Mouse (Mus musculus): Measurements from ENCODE around the gene Hoxb13. TPM values are rescaled to one million over a fixed set of nuclear protein-coding genes. Genes with fewer than 3 reads are reported as not detected.

The Hoxb13 gene
- polyA plus RNA-seq, 1 experiment from 2014 or later, result not detected

DNA sequence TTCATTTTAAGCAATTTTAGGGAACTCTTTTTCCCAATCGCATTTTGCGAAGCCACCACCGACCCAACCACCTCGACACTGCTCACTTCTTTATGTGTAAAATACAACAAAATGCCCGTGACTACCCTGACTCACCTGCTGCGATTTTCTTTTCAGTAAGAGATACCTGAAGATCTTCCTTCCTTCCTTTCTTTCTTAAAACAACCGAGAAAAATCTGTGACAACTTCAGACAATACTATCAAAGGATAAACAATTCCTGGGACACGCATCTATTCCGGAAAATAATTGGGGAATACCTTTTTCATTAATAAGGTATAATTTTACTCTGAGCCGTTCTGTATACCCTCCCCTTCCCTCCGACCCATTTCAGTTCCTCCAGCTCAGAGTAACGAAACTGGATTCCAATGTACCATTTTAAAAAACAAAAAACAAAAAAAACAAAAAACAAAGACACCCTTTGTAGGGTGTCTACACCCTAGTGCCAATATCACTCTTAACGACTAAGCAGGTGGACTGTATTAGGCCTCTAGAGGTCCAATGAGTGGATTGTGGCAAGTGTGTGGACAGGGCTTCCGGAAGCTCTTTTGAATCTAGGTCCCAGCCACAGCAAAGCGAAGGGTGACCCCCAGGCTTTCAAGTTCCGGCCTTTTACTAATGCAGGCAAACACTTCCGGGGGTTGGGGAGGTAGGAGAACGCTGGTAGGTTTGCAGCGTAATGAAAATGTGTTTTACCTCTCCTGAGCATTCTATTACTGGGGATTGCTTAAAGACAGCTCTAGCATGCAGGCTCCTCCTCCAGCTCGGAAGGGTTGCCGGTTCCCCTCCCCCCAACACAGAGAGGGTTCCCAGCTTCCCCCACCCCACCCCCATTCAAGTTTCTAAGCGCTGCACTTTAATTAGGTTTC is 5.3 kb downstream of the Hoxb13 start:
- TF ChIP-seq CTCF (IDR thresholded peaks at IDR 0.05; ENCODE audit: low read depth), result no peak
- no peak for DNase-seq
- no peaks in the 10 kb centered on the region for H3K4me1 ChIP-seq (ENCODE audit: insufficient read depth)
- H3K9ac ChIP-seq, result no peak overlapping the region
- H3K4me3 ChIP-seq (ENCODE audit: low read depth, low read length), result no peak overlapping the region
- H3K36me3 ChIP-seq (ENCODE audit: insufficient read depth), result no peaks in the 10 kb centered on the region
- no peaks in the 10 kb centered on the region for H3K9me3 ChIP-seq (ENCODE audit: low read depth, low read length)
- no peak overlapping the region for H3K4me2 ChIP-seq
- H3K27ac ChIP-seq (ENCODE audit: low read depth), result no peak overlapping the region
- 5% methylated on average over 22 of the region's 22 CpGs for WGBS
- ATAC-seq (ENCODE audit: insufficient read depth), result no peak
- H3K27me3 ChIP-seq (ENCODE audit: insufficient read depth, low read length), result peaks cover 100% of the 10 kb centered on the region

DNA sequence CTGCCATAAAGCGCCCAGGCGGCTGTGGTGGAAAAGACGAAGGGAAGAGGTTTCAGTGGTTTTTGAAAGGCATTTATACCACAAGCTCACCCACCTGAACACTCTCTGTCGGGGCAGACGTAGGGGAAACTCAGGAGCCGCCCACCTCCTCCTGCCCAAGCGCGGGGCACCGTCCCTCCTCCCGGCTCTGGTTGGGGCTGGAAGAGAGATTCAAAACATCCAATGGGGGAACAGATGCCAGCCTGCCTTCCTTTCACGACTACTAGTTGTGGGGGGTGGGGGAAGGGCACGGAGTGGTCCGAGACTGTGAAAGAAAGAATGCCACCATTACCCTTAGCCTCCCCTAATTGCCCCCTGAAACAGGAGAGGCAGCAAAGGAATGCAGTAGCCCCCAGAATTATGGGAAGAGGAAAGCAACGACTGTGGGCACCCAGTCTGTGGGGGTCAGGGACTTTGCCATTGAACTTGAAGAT is 6.1 kb downstream of the Hoxb13 start:
- Histone ChIP-seq H3K4me2 (no peak overlapping the region), H3K27ac (ENCODE audit: low read depth) (no peak overlapping the region), H3K9me3 (ENCODE audit: low read depth, low read length) (no peaks in the 10 kb centered on the region), H3K36me3 (ENCODE audit: insufficient read depth) (no peaks in the 10 kb centered on the region), H3K27me3 (ENCODE audit: insufficient read depth, low read length) (peaks cover 100% of the 10 kb centered on the region), H3K4me1 (ENCODE audit: insufficient read depth) (no peaks in the 10 kb centered on the region), H3K4me3 (ENCODE audit: low read depth, low read length) (no peak overlapping the region), H3K9ac (no peak overlapping the region)
- no peak for TF ChIP-seq CTCF (IDR thresholded peaks at IDR 0.05; ENCODE audit: low read depth)
- WGBS, result 2% methylated on average over 14 of the region's 14 CpGs
- ATAC-seq (ENCODE audit: insufficient read depth) (no peak), DNase-seq (no peak)

DNA sequence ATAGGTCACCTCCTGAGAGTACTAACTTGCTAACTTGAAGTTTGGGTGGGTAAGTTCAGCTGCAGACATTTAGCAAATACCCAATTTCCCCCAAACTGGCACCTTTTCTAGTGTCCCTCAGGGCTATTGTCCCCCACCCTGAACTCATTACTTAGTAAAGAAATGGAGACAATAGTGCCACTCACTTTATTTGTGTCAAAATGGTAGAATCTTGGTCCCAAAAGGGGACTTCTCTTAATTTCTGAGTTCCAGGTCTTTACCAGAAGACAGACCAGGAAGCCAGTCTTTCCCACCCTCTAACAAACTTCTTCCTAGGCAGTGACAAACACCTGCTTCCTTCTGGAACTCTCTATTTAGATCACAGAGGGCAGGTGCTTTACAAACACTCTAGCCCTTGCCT is 7.6 kb downstream of the Hoxb13 start:
- no peaks in the 10 kb centered on the region for H3K4me1 ChIP-seq (ENCODE audit: insufficient read depth)
- no peak overlapping the region for H3K9ac ChIP-seq
- H3K4me3 ChIP-seq (ENCODE audit: low read depth, low read length), result no peak overlapping the region
- no peak overlapping the region for H3K27ac ChIP-seq (ENCODE audit: low read depth)
- no peaks in the 10 kb centered on the region for H3K9me3 ChIP-seq (ENCODE audit: low read depth, low read length)
- no peak for TF ChIP-seq CTCF (IDR thresholded peaks at IDR 0.05; ENCODE audit: low read depth)
- no peak overlapping the region for H3K4me2 ChIP-seq
- peaks cover 100% of the 10 kb centered on the region for H3K27me3 ChIP-seq (ENCODE audit: insufficient read depth, low read length)
- DNase-seq (no peak), ATAC-seq (ENCODE audit: insufficient read depth) (no peak)
- no peaks in the 10 kb centered on the region for H3K36me3 ChIP-seq (ENCODE audit: insufficient read depth)

DNA sequence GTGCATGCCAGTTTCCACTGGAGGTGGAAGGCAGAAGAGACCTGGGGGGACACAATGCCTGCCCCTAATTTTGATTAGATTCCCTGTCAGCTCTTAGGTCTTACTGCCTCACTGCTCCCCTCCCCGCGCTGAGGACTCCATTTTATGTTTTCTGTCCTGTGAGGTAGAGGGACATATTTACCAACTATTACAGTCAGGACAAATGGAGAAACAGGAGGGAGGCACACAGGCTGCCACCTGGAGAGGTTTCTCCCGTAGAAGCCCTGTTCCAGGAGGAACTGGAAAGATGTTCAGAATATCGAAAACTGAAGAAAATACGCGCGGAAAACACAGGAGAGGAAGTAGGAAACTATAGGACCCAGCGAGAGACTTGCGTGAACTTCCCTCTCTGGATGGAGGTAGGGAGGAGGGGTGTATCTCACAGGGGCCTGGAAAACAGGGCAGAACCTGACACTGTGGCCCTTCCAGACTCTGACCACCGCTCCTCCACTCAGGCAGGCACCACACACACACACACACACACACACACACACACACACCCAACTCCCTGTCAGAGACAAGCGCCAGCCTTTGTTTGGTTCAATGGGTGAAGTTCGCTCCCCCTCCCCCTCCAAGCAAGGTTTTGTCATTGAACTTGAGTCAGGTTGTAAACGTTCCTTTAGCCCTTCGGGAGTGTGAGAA is 8.4 kb downstream of the Hoxb13 start:
- Histone ChIP-seq H3K36me3 (ENCODE audit: insufficient read depth) (no peaks in the 10 kb centered on the region), H3K4me1 (ENCODE audit: insufficient read depth) (no peaks in the 10 kb centered on the region), H3K27me3 (ENCODE audit: insufficient read depth, low read length) (peaks cover 100% of the 10 kb centered on the region), H3K4me3 (ENCODE audit: low read depth, low read length) (no peak overlapping the region), H3K9ac (no peak overlapping the region), H3K4me2 (no peak overlapping the region), H3K9me3 (ENCODE audit: low read depth, low read length) (no peaks in the 10 kb centered on the region), H3K27ac (ENCODE audit: low read depth) (no peak overlapping the region)
- ATAC-seq (ENCODE audit: insufficient read depth) (no peak), DNase-seq (no peak)
- TF ChIP-seq CTCF (IDR thresholded peaks at IDR 0.05; ENCODE audit: low read depth), result no peak
- WGBS, result 2% methylated on average over 14 of the region's 14 CpGs

DNA sequence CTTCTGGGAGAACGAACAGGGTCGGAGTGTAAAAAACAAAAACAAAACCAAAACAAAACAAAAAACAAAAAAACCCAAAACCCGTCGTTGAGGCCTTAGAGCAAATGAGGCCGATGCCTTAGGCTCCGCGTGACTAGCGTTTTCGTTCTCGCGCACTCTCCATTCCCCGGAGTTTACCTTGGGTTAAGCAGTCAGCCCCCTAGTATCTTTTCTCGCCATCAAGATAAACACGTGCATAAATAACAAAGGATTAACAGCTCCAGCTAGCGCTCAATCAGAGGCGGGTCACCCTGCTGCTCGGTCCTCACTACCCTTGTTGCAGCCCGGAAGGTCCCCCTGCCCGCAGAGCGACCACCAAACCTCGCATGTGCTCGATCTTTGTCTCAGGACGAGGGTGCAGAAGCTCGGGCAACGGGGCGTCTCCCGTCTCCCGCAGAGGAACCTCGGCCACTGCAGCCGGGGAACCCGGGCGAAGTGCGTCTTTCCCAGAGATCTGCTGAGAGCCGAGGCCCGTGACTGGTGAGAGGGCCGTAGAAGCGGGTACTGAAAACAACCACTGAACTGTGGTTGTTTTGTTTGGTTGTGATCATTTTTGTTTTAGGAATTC is 9.2 kb downstream of the Hoxb13 start:
- DNase-seq (peak; percentile 20), ATAC-seq (ENCODE audit: insufficient read depth) (no peak)
- no peak overlapping the region for H3K27ac ChIP-seq (ENCODE audit: low read depth)
- H3K4me1 ChIP-seq (ENCODE audit: insufficient read depth), result no peaks in the 10 kb centered on the region
- no peak for TF ChIP-seq CTCF (IDR thresholded peaks at IDR 0.05; ENCODE audit: low read depth)
- no peaks in the 10 kb centered on the region for H3K36me3 ChIP-seq (ENCODE audit: insufficient read depth)
- no peaks in the 10 kb centered on the region for H3K9me3 ChIP-seq (ENCODE audit: low read depth, low read length)
- under 1% methylated on average over 37 of the region's 37 CpGs for WGBS
- peaks cover 100% of the 10 kb centered on the region for H3K27me3 ChIP-seq (ENCODE audit: insufficient read depth, low read length)
- no peak overlapping the region for H3K4me3 ChIP-seq (ENCODE audit: low read depth, low read length)
- no peak overlapping the region for H3K4me2 ChIP-seq
- H3K9ac ChIP-seq, result no peak overlapping the region

DNA sequence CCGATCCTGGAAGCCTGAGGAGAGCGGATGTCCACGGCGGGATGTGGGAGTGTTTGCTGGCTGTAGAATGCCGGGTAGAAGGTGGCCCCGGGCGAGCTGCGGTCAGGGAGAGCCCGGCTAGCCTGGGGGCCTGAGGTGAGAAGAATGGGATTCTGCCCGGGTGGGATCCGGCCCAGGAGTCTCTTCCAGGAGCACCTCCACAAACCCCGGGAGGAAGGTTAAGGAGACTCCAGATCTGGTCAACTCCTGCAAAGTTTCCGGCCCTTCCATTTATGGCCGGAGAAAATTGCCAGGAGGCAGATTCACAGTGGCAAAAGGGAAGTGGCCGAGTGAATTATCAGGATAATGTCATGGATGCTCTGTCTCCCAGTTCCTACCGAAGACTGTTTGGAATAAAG is 9.7 kb downstream of the Hoxb13 start:
- H3K4me3 ChIP-seq (ENCODE audit: low read depth, low read length), result no peak overlapping the region
- ATAC-seq (ENCODE audit: insufficient read depth) (no peak), DNase-seq (no peak)
- H3K4me1 ChIP-seq (ENCODE audit: insufficient read depth), result no peaks in the 10 kb centered on the region
- H3K9me3 ChIP-seq (ENCODE audit: low read depth, low read length), result no peaks in the 10 kb centered on the region
- TF ChIP-seq CTCF (IDR thresholded peaks at IDR 0.05; ENCODE audit: low read depth), result no peak
- H3K4me2 ChIP-seq, result no peak overlapping the region
- no peak overlapping the region for H3K27ac ChIP-seq (ENCODE audit: low read depth)
- under 1% methylated on average over 16 of the region's 16 CpGs for WGBS
- peaks cover 100% of the 10 kb centered on the region for H3K27me3 ChIP-seq (ENCODE audit: insufficient read depth, low read length)
- H3K9ac ChIP-seq, result no peak overlapping the region
- no peaks in the 10 kb centered on the region for H3K36me3 ChIP-seq (ENCODE audit: insufficient read depth)

DNA sequence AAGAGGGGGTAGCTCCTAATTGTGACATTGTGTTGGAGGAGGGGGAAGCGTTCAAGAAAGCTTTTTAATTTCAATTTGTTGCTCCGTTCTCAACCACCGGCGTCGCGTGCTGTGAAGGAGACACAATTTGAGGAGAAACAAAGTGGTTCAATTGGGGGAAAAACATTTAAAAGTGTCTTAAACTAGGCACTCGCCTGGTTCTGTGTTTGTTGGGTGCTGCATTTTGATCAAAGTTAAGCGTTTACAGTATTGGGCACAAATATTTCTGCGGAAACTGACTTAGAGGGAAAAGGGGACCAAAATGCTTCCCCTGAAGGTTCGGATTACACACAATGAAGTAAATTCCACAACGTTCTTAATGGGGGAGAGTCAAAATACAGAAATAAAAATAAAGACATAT is 10.2 kb downstream of the Hoxb13 start:
- no peak overlapping the region for H3K4me2 ChIP-seq
- no peaks in the 10 kb centered on the region for H3K36me3 ChIP-seq (ENCODE audit: insufficient read depth)
- peaks cover 99% of the 10 kb centered on the region for H3K27me3 ChIP-seq (ENCODE audit: insufficient read depth, low read length)
- no peak for DNase-seq
- ATAC-seq (ENCODE audit: insufficient read depth), result no peak
- H3K4me1 ChIP-seq (ENCODE audit: insufficient read depth), result no peaks in the 10 kb centered on the region
- WGBS, result 2% methylated on average over 11 of the region's 11 CpGs
- H3K9me3 ChIP-seq (ENCODE audit: low read depth, low read length), result no peaks in the 10 kb centered on the region
- H3K9ac ChIP-seq, result no peak overlapping the region
- no peak overlapping the region for H3K27ac ChIP-seq (ENCODE audit: low read depth)
- H3K4me3 ChIP-seq (ENCODE audit: low read depth, low read length), result no peak overlapping the region
- no peak for TF ChIP-seq CTCF (IDR thresholded peaks at IDR 0.05; ENCODE audit: low read depth)
